Mouse (Mus musculus) olfactory bulb, adult 2 months (tissue): Measurements from ENCODE around the gene Otulinl. TPM values are rescaled to one million over a fixed set of nuclear protein-coding genes. Genes with fewer than 3 reads are reported as not detected.

Source experiments
- H3K27ac ChIP-seq: fragments of 200-500 bp; 2 replicates; pipeline ENCODE4 v1.5.1; 2012; ENCODE audit warnings: low read depth, low read length; ENCODE audit not compliant: insufficient read depth
- H3K4me1 ChIP-seq: fragments of 200-500 bp; 2 replicates; pipeline ENCODE4 v1.6.1; 2012; ENCODE audit warnings: low read length; ENCODE audit not compliant: control insufficient read depth, insufficient read depth
- H3K4me3 ChIP-seq: fragments of 200-500 bp; 2 replicates; pipeline ENCODE4 v1.5.1; 2012; ENCODE audit warnings: mild to moderate bottlenecking, low read depth, low read length, moderate library complexity; ENCODE audit not compliant: insufficient read depth
- CTCF ChIP-seq: fragments of 200-500 bp; IDR thresholded peaks from 2 replicates; pipeline ENCODE4 v1.5.1; 2012; ENCODE audit warnings: low read depth, mild to moderate bottlenecking, low read length, moderate library complexity; ENCODE audit not compliant: insufficient read depth
- POLR2A ChIP-seq: fragments of 200-500 bp; IDR thresholded peaks from 2 replicates; pipeline ENCODE4 v1.6.1; 2012; ENCODE audit warnings: mild to moderate bottlenecking, low read depth, low read length, moderate library complexity; ENCODE audit not compliant: insufficient read depth
- WGBS: fragments of 180-500 bp; shearing (Covaris S2); methylation state at CpG from one replicate; pipeline ENCODE4 v1.1.7; 2018; 5-methylcytosine and 5-hydroxymethylcytosine counted together
- polyA plus RNA-seq: library from polyadenylated mRNA; stranded (reverse); fragments of >200 nt; gene quantifications from 2 replicates; pipeline ENCODE4 v1.2.4, GENCODE M21; 2012; ENCODE audit warnings: low replicate concordance; ENCODE audit not compliant: missing spikeins, insufficient read depth, insufficient read length

The Otulinl gene
- polyA plus RNA-seq, 1 experiment, result not detected

DNA sequence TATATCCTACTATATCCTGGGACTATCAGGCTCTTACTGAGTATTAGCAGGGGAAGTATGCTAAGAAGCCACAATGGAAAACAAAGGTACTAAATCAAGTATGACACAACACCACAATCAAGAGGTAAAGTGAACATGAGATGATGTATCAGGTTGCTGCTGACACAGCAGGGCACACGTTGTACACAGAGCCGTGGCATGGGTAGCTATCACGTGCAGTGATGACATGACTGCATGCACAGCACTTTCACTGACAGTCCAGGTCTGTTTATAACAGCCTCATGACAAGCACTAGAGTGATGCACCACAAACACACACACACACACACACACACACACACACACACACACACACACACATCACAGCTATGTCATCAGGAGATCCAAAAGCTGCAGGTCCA is 64.2 kb downstream of the Otulinl start:
- TF ChIP-seq POLR2A (no peak), CTCF (no peak)
- Histone ChIP-seq H3K4me3 (no peak overlapping the region), H3K27ac (no peak overlapping the region), H3K4me1 (peaks cover 11% of the 10 kb centered on the region)
- 84% methylated on average over 3 of the region's 3 CpGs for WGBS

DNA sequence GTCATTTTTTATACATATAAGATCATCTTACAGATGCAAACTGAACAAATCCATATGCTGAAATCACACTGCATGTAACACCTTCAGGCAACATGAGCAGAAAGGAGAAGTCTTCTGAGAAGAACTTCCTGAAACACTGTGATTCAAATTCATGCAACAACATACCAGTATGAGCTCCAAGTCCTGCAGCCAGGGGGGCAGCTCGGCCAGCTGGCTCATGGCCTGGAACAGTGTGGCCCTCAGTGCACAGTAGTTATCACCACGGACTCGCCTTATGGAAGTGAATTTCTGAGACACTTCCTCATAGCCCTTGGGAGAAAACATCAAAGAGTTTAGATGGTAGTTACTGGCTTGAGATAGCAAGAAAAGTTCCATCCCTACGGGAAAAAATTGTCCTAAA is 65.2 kb downstream of the Otulinl start:
- 47% methylated on average over 4 of the region's 4 CpGs for WGBS
- no peak for TF ChIP-seq POLR2A
- no peak for TF ChIP-seq CTCF
- no peak overlapping the region for H3K4me3 ChIP-seq
- H3K27ac ChIP-seq, result no peak overlapping the region
- H3K4me1 ChIP-seq, result peaks cover 9% of the 10 kb centered on the region

- Histone ChIP-seq H3K4me3 (no peak overlapping the region), H3K4me1 (no peaks in the 10 kb centered on the region; the same call in 1 of the 2 replicates), H3K27ac (no peak overlapping the region)
- WGBS, result 92% methylated on average over 4 of the region's 4 CpGs
- no peak for TF ChIP-seq POLR2A
- no peak for TF ChIP-seq CTCF
Observed at GRCm38 (mm10) chr15:27613255-27613654, 68.1 kb downstream of the Otulinl start.

GRCm38 (mm10) chr15:27612533-27613221 is 68.7 kb downstream of the Otulinl start:
- no peak for TF ChIP-seq POLR2A
- TF ChIP-seq CTCF, result no peak
- H3K4me3 ChIP-seq, result no peak overlapping the region
- H3K4me1 ChIP-seq, result no peaks in the 10 kb centered on the region; the same call in 1 of the 2 replicates
- H3K27ac ChIP-seq, result no peak overlapping the region
- 30% methylated on average over 6 of the region's 6 CpGs for WGBS

DNA sequence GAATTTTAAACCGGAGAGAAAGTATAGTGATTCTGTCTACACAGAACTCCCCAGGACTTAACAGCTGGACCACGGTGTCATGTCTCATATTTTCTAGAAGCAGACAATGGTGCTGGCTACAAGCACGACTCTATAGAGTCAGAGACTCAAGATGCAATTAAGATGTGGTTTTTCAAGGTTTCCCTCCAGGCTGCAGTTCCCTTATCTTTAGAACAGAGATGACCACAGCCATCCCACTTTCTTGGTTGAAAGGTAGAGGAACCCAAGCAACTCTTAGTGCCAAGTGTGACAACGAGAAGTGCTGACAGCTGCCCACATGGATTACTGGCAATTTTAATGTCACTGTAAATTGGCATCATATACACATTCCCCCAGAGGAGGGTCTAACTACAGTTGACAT is 71.8 kb downstream of the Otulinl start:
- no peak overlapping the region for H3K4me3 ChIP-seq
- 45% methylated on average over 4 of the region's 4 CpGs for WGBS
- TF ChIP-seq POLR2A (no peak), CTCF (no peak)
- H3K4me1 ChIP-seq, result no peaks in the 10 kb centered on the region; the same call in 1 of the 2 replicates
- H3K27ac ChIP-seq, result no peak overlapping the region

GRCm38 (mm10) chr15:27605252-27605651 is 76.1 kb downstream of the Otulinl start:
- TF ChIP-seq CTCF, result no peak
- no peak for TF ChIP-seq POLR2A
- no peaks in the 10 kb centered on the region; the same call in 1 of the 2 replicates for H3K4me1 ChIP-seq
- H3K27ac ChIP-seq, result no peak overlapping the region
- H3K4me3 ChIP-seq, result no peak overlapping the region
- 78% methylated on average over 3 of the region's 3 CpGs for WGBS

Other genes starting within 250 kb of the Otulinl start
- not detected in 2 replicates for gene Ank, start 214.9 kb downstream of the Otulinl start, polyA plus RNA-seq
- gene Otulin, start 50.9 kb downstream of the Otulinl start, polyA plus RNA-seq, result not detected in 2 replicates